Mouse (Mus musculus) ovary, adult 18-20 months (tissue): ENCODE measurements around the gene Fgr.
"Not testable (repeated sequence)": the region's sequence is repeated elsewhere in the genome, so short reads cannot be mapped to it uniquely, and the experiment has no call there.

Experiments
- DNase-seq: peaks from one replicate; pipeline ENCODE4 v3.0.0; 2022; ENCODE audit warnings: low spot score, mixed read lengths

Gene Fgr

GRCm38 (mm10) chr4:132973814-132974398, at the start of gene Fgr:
Fgr (plus strand) TSS chr4:132974095.
- no peak for DNase-seq

GRCm38 (mm10) chr4:132926520-132926919, 47.4 kb upstream of the Fgr start:
- not testable (repeated sequence) for DNase-seq

- no peak for DNase-seq
Observed at GRCm38 (mm10) chr4:132930784-132931183, 43.1 kb upstream of the Fgr start.

- DNase-seq: no peak
Observed at GRCm38 (mm10) chr4:132932752-132933404, 41.0 kb upstream of the Fgr start.

GRCm38 (mm10) chr4:132934639-132935038, 39.3 kb upstream of the Fgr start:
- no peak for DNase-seq

- DNase-seq: no peak
Observed at GRCm38 (mm10) chr4:132938181-132938941, 35.5 kb upstream of the Fgr start.

GRCm38 (mm10) chr4:132939421-132940127, 34.3 kb upstream of the Fgr start:
- no peak for DNase-seq

- no peak for DNase-seq
Observed at GRCm38 (mm10) chr4:132941012-132941729, 32.7 kb upstream of the Fgr start.

GRCm38 (mm10) chr4:132943088-132943487, 30.8 kb upstream of the Fgr start:
- no peak for DNase-seq

- no peak for DNase-seq
Observed at GRCm38 (mm10) chr4:132944106-132944505, 29.8 kb upstream of the Fgr start.

GRCm38 (mm10) chr4:132944776-132945175, 29.1 kb upstream of the Fgr start:
- DNase-seq: no peak

- peak; percentile 73 for DNase-seq
Observed at GRCm38 (mm10) chr4:132945261-132946046, 28.4 kb upstream of the Fgr start.

- DNase-seq: no peak
Observed at GRCm38 (mm10) chr4:132946047-132947001, 27.6 kb upstream of the Fgr start.

- no peak for DNase-seq
Observed at GRCm38 (mm10) chr4:132949882-132950532, 23.9 kb upstream of the Fgr start.

- DNase-seq: no peak
Observed at GRCm38 (mm10) chr4:132950999-132951398, 22.9 kb upstream of the Fgr start.

- no peak for DNase-seq
Observed at GRCm38 (mm10) chr4:132954530-132955394, 19.1 kb upstream of the Fgr start.

GRCm38 (mm10) chr4:132955395-132955791, 18.5 kb upstream of the Fgr start:
- no peak for DNase-seq
